Mouse (Mus musculus) stomach, embryonic 14.5 days (tissue): ENCODE results near the gene Grm2. TPM values are rescaled to one million over a fixed set of nuclear protein-coding genes. Genes with fewer than 3 reads are reported as not detected.
A peak's percentile ranks its signal among the peaks of the same experiment; 100 is the strongest.

Experiments
- ATAC-seq: fragments of 200-750 bp; cut with Nextera tagmentation; 2 replicates; pipeline ENCODE4 v1.8.0; 2017; ENCODE audit warnings: low read depth, moderate TSS enrichment; ENCODE audit not compliant: insufficient number of reproducible peaks, insufficient read depth, low FRiP score
- H3K27ac ChIP-seq: fragments of 300-500 bp; sonication (generic); 2 replicates; pipeline ENCODE4 v1.5.1; 2014; ENCODE audit warnings: mild to moderate bottlenecking, low read length, moderate library complexity, mixed read lengths
- H3K27me3 ChIP-seq: fragments of 300-500 bp; sonication (generic); 2 replicates; pipeline ENCODE4 v1.6.1; 2014; ENCODE audit warnings: low read length, control low read depth, mixed read lengths; ENCODE audit not compliant: control insufficient read depth, insufficient read depth
- H3K36me3 ChIP-seq: fragments of 300-500 bp; sonication (generic); 2 replicates; pipeline ENCODE4 v1.6.1; 2014; ENCODE audit warnings: mild to moderate bottlenecking, control low read depth, low read length, moderate library complexity, mixed read lengths; ENCODE audit not compliant: control insufficient read depth, insufficient read depth
- H3K4me1 ChIP-seq: fragments of 300-500 bp; sonication (generic); 2 replicates; pipeline ENCODE4 v1.6.1; 2014; ENCODE audit warnings: low read length, control low read depth, mixed read lengths; ENCODE audit not compliant: control insufficient read depth, insufficient read depth
- H3K4me2 ChIP-seq: fragments of 300-500 bp; sonication (generic); replicated peaks from 2 replicates; pipeline ENCODE4 v1.6.1; 2014; ENCODE audit warnings: low read depth, low read length, control low read depth
- H3K4me3 ChIP-seq: fragments of 300-500 bp; sonication (generic); 2 replicates; pipeline ENCODE4 v1.5.1; 2014; ENCODE audit warnings: low read depth, low read length, control low read depth
- H3K9ac ChIP-seq: fragments of 300-500 bp; sonication (generic); replicated peaks from 2 replicates; pipeline ENCODE4 v1.6.1; 2014; ENCODE audit warnings: low read depth, mild to moderate bottlenecking, control low read depth, low read length, moderate library complexity, mixed read lengths
- H3K9me3 ChIP-seq: fragments of 300-500 bp; sonication (generic); 2 replicates; pipeline ENCODE4 v1.6.1; 2016; ENCODE audit warnings: low read depth, low read length, control low read depth; ENCODE audit not compliant: control insufficient read depth
- WGBS: fragments of 180-500 bp; shearing (Covaris S2); extraction: QIAGEN DNeasy Blood & Tissue Kit; methylation state at CpG from one replicate; pipeline ENCODE4 v1.1.7; 2014; 5-methylcytosine and 5-hydroxymethylcytosine counted together
- polyA plus RNA-seq: library from polyadenylated mRNA; unstranded; fragments of >200 nt; fragmentation: Nextera tagmentation; extraction: Ambion mirVana; gene quantifications from 2 replicates; pipeline ENCODE4 v1.2.1, GENCODE M21; 2014

Gene Grm2
- polyA plus RNA-seq, 1 experiment from 2014 or later = not detected

DNA sequence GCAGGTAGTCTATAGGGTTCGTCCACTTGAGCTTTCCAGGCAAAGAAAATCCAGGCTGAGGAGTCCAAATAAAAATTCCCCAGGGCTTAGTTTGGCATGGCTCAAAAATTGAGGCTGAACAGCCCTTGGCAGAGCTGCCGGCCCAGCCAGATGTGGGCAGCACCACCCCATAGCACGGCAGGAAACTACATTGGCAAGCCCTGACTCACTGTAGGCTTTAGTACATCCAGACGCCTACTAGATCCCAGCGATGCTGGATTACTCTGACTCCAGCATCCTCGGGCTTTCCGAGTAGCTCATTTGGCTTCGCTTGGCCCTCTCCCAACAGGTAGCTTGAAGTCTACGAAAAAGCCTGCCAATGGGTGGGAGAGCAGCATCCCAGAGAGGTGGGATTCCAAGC is 25.1 kb upstream of the Grm2 start:
- Histone ChIP-seq H3K4me1 (0 out of 2 replicates have a peak, but pooled peaks cover 6% of the 10 kb centered on the region), H3K4me2 (no peak overlapping the region), H3K4me3 (no peak overlapping the region), H3K27me3 (no peaks in the 10 kb centered on the region), H3K27ac (no peak overlapping the region), H3K9me3 (no peaks in the 10 kb centered on the region), H3K9ac (no peak overlapping the region), H3K36me3 (peaks cover 21% of the 10 kb centered on the region; the same call in 1 of the 2 replicates)
- ATAC-seq = no peak
- 91% methylated on average over 9 of the region's 9 CpGs for WGBS

- WGBS = 68% methylated on average over 4 of the region's 4 CpGs
- no peak overlapping the region for H3K9ac ChIP-seq
- no peak overlapping the region for H3K4me2 ChIP-seq
- H3K4me3 ChIP-seq = no peak overlapping the region
- no peak for ATAC-seq
- no peaks in the 10 kb centered on the region for H3K9me3 ChIP-seq
- peaks cover 24% of the 10 kb centered on the region; the same call in 1 of the 2 replicates for H3K36me3 ChIP-seq
- H3K27me3 ChIP-seq = no peaks in the 10 kb centered on the region
- H3K27ac ChIP-seq = no peak overlapping the region
- H3K4me1 ChIP-seq = no peaks in the 10 kb centered on the region
Observed at GRCm38 (mm10) chr9:106678242-106678641, 22.4 kb upstream of the Grm2 start.

GRCm38 (mm10) chr9:106677702-106678101 is 21.8 kb upstream of the Grm2 start:
- Histone ChIP-seq H3K4me2 (no peak overlapping the region), H3K9ac (no peak overlapping the region), H3K27ac (no peak overlapping the region), H3K27me3 (no peaks in the 10 kb centered on the region), H3K4me3 (no peak overlapping the region), H3K4me1 (no peaks in the 10 kb centered on the region), H3K36me3 (peaks cover 29% of the 10 kb centered on the region; the same call in 1 of the 2 replicates), H3K9me3 (no peaks in the 10 kb centered on the region)
- no peak for ATAC-seq
- WGBS = 88% methylated on average over 5 of the region's 5 CpGs

GRCm38 (mm10) chr9:106676571-106676970 is 20.7 kb upstream of the Grm2 start:
- H3K9me3 ChIP-seq = no peaks in the 10 kb centered on the region
- ATAC-seq = no peak
- H3K4me3 ChIP-seq = no peak overlapping the region
- H3K9ac ChIP-seq = no peak overlapping the region
- no peaks in the 10 kb centered on the region for H3K4me1 ChIP-seq
- H3K4me2 ChIP-seq = no peak overlapping the region
- WGBS = 69% methylated on average over 4 of the region's 4 CpGs
- peaks cover 32% of the 10 kb centered on the region; the same call in 1 of the 2 replicates for H3K36me3 ChIP-seq
- no peak overlapping the region for H3K27ac ChIP-seq
- H3K27me3 ChIP-seq = no peaks in the 10 kb centered on the region

DNA sequence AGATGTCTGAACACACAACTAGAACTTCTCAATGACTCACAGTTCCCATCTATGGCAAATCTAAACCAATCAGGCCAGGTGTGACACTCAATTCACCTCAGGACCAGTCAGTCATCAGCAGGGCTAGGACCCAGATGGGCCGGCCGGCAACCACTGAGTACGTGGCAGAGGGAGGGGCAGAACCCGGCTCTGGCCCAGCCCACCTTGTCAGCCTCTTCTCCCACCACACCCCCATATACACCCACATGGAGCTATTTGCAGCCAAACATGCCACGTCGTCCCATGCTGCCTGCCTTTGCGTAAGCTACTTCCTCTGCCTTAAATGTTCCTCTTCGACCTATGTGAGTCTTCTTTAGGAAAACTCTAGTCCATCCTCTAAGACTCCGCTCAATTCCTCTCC is 20.1 kb upstream of the Grm2 start:
- 72% methylated on average over 9 of the region's 9 CpGs for WGBS
- Histone ChIP-seq H3K36me3 (peaks cover 36% of the 10 kb centered on the region; the same call in 1 of the 2 replicates), H3K4me2 (no peak overlapping the region), H3K4me3 (no peak overlapping the region), H3K9ac (no peak overlapping the region), H3K9me3 (no peaks in the 10 kb centered on the region), H3K4me1 (no peaks in the 10 kb centered on the region), H3K27me3 (no peaks in the 10 kb centered on the region), H3K27ac (no peak overlapping the region)
- ATAC-seq = no peak; the same call in 1 of the 2 replicates

DNA sequence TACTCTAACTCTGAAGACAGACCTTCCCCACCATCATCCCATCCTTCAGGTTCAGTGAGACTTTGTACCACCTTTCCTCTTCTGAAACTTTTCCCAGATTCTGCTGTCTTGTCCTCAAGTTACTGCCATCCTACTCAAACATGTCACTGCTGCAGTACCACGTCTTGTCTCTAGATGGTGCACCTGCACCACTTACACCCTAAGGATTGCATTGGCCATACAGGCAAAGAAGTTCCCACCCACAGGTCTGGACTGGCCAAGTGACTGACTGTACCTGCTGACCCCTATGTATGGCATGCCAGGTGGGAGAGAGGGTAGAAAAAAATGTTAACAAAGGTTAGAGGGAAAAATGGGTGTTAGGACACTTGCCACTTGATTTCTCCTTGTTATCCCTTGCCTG is 19.6 kb upstream of the Grm2 start:
- Histone ChIP-seq H3K36me3 (peaks cover 32% of the 10 kb centered on the region; the same call in 1 of the 2 replicates), H3K4me2 (no peak overlapping the region)
- ATAC-seq = peak; percentile 83

DNA sequence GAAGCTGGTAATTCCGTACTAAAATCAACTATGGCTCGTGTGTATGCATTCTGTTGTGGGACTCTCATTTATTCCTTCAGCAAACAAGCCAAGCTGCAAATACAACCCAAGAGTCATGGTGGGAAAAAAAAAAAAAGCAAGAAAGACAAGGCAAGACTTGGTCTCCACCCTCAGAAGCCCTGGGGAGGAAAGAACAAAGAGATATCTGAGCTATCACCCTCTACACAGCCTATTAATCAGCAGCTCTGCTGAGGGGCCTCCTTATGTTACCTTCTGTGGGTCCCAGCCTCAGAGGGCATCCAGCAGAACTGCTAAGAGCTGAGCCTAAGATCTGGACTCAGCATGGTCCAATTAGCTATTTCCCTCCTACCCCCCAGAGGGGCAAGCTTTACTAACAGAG is 18.0 kb upstream of the Grm2 start:
- H3K36me3 ChIP-seq = peaks cover 29% of the 10 kb centered on the region; the same call in 1 of the 2 replicates

More for the DNA sequence above, 19.6 kb upstream of the Grm2 start:
- WGBS = 2% methylated on average over 1 of the region's 1 CpGs
- Histone ChIP-seq H3K4me1 (no peaks in the 10 kb centered on the region), H3K4me3 (no peak overlapping the region), H3K9ac (no peak overlapping the region), H3K27me3 (no peaks in the 10 kb centered on the region), H3K9me3 (no peaks in the 10 kb centered on the region), H3K27ac (no peak overlapping the region)

GRCm38 (mm10) chr9:106664856-106665255 is 9.0 kb upstream of the Grm2 start:
- Histone ChIP-seq H3K9me3 (no peaks in the 10 kb centered on the region), H3K4me1 (no peaks in the 10 kb centered on the region), H3K27me3 (no peaks in the 10 kb centered on the region), H3K36me3 (peaks cover 29% of the 10 kb centered on the region; the same call in 1 of the 2 replicates), H3K4me2 (no peak overlapping the region), H3K4me3 (no peak overlapping the region), H3K27ac (no peak overlapping the region), H3K9ac (no peak overlapping the region)
- 90% methylated on average over 6 of the region's 6 CpGs for WGBS
- no peak for ATAC-seq

More for the DNA sequence above, 18.0 kb upstream of the Grm2 start:
- Histone ChIP-seq H3K4me1 (no peaks in the 10 kb centered on the region), H3K9ac (no peak overlapping the region), H3K4me3 (no peak overlapping the region), H3K9me3 (no peaks in the 10 kb centered on the region), H3K4me2 (no peak overlapping the region), H3K27me3 (no peaks in the 10 kb centered on the region), H3K27ac (no peak overlapping the region)
- whole genome bisulfite sequencing = 88% methylated on average over 2 of the region's 2 CpGs
- no peak for ATAC-seq

DNA sequence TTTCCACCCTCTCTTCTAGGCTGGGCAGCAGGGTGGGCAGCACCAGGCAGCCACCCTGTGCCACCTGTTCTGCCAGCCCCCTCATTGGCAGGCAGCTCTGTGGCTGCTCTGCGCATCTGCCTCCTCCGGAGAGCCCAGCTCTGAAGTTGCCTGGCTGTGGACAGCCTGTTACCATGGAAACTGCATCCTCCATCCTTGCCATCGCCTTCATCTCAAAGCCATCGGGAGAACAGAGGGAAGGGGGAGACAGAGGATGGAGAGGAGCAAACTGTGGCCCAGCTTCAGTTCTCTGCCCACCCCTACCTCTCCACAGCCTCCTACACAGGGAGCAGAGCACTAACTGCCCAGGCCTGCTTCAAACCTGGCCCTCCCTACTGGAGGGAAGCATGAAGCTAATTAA is 8.6 kb upstream of the Grm2 start:
- H3K27ac ChIP-seq = no peak overlapping the region
- H3K36me3 ChIP-seq = peaks cover 29% of the 10 kb centered on the region; the same call in 1 of the 2 replicates
- 88% methylated on average over 4 of the region's 4 CpGs for WGBS
- H3K9me3 ChIP-seq = no peaks in the 10 kb centered on the region
- H3K27me3 ChIP-seq = no peaks in the 10 kb centered on the region
- H3K4me1 ChIP-seq = no peaks in the 10 kb centered on the region
- ATAC-seq = no peak
- H3K4me3 ChIP-seq = no peak overlapping the region
- no peak overlapping the region for H3K4me2 ChIP-seq
- H3K9ac ChIP-seq = no peak overlapping the region
